Mouse (Mus musculus) ovary, postnatal 10 days (tissue): ENCODE results near the gene Fgf15.
A peak's percentile ranks its signal among the peaks of the same experiment; 100 is the strongest.

Experiments used
- DNase-seq: peaks from one replicate; pipeline ENCODE4 v3.0.0; 2022; ENCODE audit warnings: low spot score

The Fgf15 gene

DNA sequence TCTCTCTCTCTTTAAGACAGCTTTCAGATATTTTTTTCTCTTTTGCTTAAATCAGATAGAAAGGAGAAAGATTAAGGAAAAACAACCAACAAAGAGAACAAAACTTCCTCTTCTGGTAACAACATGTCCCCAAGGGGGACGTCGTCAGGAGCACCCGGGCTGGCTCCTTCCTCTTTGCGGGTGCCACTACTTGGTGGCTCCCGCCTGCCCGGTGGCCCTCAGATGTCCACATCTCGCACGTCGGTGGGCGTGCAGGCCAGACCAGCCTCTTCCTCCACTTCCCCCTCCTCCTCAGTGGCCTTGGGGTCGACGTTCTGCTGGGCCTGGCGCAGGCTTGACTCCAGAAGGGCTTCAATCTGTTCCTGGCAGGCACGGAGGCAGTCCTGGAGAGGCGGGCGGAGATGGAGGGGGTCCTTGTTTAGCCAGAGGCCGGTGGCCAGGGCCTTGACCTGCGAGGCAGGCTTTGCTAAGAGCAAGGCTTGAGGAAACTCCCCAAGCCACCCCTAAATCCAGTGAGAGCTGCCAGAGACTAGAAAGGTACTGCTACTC lies 36.1 kb downstream of the Fgf15 start:
- DNase-seq, result no peak

DNA sequence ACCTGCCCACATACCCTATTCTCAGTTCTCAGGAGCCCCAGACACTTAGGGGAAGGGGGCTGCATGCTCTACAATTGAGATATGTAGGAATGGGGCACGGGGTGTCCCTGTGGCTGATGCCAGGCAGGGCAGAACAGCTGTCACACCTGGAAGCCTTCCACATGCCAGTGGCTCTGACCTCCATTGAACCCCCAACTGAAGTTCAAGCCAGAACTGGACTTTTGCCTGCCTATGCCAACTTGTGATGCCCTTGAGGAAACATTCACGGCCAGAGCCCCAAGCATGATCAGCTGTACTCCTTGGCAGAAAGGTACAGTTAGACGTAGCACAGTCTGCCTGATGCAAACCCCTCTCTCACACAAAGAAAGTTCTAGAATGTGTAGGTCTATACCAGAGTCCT lies 37.0 kb downstream of the Fgf15 start:
- no peak for DNase-seq

DNA sequence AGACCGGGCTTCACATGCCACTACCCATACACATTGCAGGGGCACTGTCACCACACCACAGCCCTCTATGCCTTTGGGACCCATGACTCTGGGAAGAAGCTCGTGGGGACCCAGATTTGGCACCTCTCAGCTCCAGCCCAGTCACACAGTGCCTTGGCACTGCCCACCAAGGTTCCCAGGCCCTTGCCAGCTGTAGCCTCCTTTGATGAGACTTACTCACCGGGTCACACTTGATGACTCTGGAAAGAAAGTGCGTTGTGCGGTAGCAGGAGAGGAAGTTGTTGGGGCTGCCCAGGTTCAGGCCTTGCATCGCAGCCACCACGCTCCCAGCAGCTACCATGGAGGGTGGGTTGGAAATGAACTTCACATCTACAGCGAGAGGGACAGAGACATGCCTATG lies 37.5 kb downstream of the Fgf15 start:
- no peak for DNase-seq

- DNase-seq, result no peak
Measured at GRCm38 (mm10) chr7:144934901-144935300, 38.6 kb downstream of the Fgf15 start.

DNA sequence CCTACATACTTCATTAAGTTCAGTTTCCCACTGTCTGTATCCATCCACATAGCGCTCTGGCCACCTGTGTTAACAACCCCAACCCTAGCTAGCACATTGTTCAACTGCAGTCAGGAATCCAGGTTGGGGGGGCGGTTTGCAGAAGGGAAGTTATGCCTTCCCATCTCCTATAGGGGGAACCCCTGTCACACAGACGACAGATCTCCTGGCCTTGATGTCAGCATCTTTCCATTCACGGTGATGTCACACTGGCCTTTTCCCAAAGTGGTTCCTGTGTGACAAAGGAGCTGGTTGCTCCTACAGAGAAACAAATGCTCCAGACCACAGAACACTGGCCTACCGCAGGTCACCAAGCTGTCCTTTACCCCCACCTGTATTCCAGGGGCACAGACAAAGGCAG lies 39.2 kb downstream of the Fgf15 start:
- DNase-seq, result no peak

DNA sequence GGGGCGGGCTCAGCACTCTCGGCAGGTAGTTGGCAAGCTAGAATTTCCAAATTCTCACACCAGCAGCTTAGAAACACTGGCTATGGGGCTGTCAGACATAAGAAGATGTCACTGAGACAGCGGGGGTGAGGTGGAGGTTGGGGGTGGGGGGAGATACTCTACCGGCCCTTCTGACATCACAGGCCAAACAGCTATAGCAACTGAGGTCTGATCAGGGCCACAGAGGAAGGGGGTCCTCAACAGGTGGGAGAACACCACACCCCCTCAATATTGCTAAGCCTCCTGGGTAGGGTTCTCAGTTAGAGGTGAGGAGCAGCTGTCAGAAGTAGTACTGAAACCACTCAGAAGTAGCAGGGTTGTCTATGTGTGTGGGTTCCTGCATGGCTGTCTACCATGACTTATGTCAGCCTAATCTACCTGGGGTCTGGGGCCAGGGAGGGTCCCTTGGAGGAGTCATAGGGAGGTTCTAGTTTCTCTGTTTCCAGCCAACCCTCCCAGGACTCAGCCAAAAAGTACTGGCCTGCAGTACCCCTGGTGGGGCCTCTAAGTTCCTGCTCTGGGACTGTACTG lies 40.1 kb downstream of the Fgf15 start:
- no peak for DNase-seq

GRCm38 (mm10) chr7:144937490-144937889 lies 41.2 kb downstream of the Fgf15 start:
- peak; percentile 82 for DNase-seq

DNA sequence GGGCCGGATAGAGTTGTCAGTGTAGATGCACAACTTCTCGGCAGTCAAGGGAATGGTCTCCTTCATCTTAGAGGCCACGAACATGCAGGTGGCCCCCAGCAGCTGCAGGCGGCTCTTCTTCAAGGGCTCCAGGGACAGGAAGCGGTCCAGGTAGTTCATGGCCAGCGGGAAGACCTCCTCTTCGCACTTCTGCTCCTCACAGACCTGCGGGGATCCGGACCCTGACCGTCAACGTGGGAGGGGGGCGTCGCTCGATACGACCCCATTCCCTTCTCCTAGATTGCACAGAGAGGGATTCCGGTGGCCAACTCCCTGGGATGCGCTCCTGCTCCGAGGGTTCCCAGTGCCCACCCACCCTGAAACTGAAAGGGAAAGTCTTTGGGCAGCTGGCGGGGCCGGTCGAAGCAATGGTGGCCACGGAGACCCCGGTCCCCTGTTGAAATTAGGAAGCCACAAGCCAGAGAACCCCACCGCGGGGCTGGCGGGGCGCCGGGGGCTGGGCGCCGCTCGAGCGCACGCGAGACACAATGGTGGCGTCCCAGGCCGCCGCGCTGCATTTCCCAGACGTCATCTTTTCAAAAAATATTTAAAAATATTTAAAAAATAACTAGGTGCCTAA lies 41.7 kb downstream of the Fgf15 start:
- DNase-seq, result no peak

DNA sequence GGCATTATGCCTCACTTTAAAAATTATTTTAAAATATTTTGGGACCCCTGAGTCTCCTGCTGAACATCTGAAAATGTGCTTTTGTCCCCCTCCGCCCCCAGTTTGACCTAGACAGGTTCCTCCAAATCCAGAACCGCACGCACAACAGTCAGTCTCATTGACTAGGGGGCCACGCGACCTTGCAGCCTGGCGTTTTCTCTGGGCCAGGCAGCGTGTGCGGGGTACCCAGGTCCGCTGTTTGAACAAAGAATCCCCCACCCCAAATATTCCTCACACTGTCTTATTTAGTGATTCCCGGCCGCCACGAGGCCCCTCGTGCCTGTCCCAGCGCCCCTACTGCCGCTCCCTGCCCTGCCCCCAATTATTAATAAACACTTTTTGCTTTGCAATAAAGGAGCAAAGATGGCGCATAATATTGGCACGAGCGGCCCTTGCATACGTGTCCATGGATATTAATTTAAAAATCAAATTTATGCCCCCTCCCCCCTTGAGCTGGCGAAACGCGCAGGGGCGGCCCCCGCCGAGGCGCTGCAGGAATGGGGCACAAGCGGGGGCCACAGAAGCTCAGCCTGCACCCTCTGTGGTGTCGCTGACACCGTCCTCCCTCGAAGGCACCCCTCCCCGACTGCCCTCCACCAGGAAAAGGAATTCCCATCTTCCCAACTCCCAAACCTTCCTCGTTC lies 42.5 kb downstream of the Fgf15 start:
- DNase-seq, result no peak

GRCm38 (mm10) chr7:144939344-144940002 lies 43.1 kb downstream of the Fgf15 start, which contains the start of gene Ccnd1:
TSS of gene Ccnd1 (minus strand) at chr7:144939925.
- DNase-seq, result no peak

DNA sequence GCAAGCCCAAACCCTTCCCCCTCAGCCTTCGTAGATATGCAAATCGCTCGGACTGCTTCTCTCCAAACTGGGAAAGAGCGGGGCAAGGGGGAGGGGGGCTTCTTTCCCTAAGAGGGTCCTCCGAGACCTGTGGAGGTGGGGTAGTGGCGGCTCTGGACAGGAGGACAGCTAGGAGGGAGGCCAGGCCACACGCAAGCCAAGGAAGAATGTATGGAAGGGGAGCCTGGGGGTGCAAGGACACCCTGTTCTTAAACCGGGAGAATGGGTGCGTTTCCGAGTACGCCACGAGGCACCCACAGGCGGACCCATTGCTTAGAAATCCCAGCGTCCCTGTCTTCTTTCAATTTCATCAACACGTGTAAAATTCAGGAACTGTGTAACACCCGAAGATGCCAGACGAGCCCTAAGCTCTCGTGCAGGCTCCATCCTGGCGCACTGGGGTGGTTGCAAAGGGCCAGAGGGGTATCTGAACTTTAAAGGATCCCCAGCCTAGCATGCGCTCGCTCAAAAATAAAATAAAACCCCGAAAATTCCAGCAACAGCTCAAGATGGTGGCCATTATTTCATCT lies 43.8 kb downstream of the Fgf15 start:
- no peak for DNase-seq

GRCm38 (mm10) chr7:144940585-144940984 lies 44.3 kb downstream of the Fgf15 start:
- DNase-seq, result no peak

DNA sequence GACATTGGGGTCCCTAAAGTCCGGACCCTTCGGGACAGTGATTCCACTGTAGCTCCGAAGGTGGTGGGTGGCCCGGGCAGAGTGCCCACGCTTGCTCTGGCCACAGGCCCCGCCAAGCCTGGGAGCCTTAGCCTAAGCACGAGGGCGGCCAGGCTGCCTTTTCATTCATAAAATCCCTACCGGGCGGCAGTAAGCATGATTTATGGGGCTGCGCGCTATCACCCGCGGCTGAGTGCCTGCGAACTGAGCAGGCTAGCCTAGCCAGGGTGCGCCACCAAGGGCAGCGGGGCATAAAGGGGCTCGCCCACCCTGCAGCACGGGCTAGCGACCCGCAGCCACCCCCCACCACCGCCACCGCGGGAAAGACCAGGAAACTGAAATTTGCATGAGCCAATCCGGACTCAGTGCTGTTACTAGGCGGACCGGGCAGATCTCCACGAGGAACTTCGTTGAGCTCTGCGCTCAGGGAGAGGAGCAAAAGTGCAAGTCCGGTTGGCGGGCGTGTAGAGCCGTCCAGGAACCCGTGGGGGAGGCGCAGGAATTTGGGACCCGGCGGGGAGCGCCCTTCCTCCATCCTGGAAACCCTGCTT lies 45.0 kb downstream of the Fgf15 start:
- DNase-seq, result peak; percentile 66

DNA sequence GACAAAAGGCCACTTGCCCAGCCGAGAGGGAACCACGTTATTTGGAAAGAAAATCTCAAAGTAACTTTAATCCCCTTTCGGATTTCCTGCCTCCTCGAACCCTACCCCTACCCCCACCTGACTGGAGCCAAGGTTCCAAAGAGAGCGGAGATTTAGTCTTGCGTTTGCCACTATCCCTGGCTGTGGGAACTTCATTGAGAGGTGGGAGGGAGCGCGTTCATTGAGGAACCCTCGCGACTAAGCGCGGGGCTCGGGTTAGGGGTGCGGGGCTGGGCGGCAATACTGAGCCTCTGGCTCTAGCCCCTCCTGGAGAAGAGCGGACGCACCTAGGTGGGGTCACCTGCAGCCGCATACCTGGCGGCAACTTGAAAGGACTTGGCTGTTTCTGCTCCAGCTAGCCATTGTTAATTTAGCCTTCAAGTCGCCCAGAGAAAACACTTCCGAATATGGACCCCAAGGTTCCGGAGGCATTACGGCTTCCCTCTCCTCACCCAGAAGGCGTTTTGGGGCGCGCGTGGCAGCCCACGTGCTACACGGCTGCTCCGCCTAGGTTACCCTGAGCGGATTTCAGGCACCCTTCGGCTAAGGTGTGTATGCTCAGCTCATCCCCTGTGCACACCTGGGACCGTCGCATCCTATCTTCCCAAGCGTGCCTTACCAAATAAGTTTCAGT lies 45.9 kb downstream of the Fgf15 start:
- DNase-seq, result no peak

DNA sequence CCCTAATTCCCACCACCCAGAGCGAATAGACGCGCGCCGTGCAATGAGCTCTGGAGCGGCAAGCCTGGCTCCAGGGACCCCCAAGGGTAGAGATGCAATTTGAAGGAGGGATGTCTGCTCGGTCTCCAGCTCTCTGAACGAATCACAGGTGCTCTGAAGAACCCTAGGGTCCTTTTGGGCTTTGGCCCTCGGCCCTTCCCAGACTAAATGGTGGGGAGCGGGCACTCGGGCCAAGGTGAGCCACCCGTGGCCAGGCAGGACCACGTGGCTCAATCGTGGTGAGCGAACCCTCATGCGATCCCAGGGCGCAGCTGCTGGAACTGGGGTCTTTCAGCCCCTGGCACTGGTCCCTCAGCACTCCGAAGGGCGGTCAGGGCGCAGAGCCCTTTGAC lies 46.4 kb downstream of the Fgf15 start:
- DNase-seq, result no peak

GRCm38 (mm10) chr7:144943254-144943653 lies 46.9 kb downstream of the Fgf15 start:
- no peak for DNase-seq
